Mouse (Mus musculus) liver, adult (tissue): ENCODE results near the gene Krt18.

Experiments
- GATA4 ChIP-seq: IDR thresholded peaks from 2 replicates; pipeline ENCODE4 v1.6.1; 2014; ENCODE audit warnings: mild to moderate bottlenecking, low read length; ENCODE audit not compliant: insufficient replicate concordance

Gene Krt18

DNA sequence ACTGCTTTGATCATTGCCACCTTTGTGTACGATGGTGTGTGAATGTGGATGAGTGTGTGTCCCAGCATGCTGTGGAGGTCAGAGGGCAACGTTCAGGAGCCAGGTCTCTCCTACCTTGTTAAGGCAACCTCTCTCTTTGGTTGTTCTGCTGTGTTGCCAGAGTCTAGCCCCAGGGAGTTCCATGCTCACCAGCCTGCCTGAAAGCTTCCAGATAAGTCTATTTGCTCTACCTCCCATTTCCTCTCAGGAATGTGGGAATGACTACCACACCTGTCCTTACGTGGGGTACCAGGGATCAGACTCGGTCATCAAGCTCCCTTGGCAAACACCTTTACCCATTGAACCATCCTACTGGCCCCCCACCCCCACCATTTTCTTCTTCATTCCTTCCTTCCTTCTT, 12.3 kb downstream of the Krt18 start:
- TF ChIP-seq GATA4 = no peak

DNA sequence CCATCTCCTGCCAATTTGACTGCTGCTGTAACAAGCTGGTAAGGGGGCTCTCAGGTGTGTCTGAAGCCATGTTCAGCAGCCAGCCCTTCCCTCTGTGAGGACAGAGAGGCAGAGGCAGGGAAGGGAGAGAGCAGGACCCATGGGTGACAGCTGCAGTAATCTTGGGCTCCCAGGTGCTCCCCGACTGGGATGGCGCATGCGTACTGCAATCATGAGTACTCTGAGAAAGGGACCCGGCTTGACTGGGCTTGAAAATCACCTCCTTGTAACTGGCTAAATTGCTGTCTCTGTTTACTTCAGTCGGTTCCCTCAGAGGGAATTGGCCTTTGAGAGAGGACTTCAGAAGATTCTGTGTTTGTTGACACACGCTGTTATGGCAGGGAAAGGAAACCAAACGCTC, 14.0 kb downstream of the Krt18 start:
- TF ChIP-seq GATA4 = no peak

DNA sequence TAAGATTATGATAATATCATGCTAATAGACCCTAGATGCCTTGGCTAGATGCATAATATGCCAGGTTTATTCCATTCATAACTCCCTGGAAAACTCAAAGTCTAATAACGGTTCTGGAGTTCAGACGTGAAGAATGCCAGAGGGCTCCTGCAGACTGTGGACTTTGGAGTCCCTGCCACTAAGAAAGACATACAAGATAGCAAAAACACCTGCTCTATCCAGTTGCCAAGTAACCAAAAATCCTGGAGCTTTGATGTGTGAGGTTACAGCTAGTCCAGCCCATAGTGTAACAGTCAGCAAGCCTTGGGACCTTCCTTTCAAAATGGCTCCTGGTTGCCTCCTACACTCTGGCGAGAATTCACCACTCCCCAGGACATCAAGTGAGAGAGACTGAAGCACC, 16.8 kb downstream of the Krt18 start:
- TF ChIP-seq GATA4 = no peak

DNA sequence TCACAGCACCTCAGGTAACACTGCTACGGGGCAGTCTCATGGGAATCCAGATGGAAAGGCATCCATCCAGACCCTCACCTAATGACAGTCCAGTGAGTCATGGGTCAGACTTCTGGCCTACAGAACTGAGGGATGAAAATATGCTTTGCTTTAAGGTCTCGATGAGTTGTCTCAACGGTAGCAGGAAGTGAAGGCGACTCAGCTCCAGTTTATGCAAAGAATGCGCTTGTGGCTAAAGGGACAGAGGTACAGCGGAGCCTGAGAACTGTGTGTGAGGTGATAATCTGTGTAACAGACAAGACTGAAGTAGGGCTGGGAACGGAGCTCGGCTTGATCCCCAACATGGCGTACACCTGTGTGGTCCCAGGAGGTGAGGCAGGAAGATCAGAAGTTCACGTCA, 17.7 kb downstream of the Krt18 start:
- no peak for TF ChIP-seq GATA4

DNA sequence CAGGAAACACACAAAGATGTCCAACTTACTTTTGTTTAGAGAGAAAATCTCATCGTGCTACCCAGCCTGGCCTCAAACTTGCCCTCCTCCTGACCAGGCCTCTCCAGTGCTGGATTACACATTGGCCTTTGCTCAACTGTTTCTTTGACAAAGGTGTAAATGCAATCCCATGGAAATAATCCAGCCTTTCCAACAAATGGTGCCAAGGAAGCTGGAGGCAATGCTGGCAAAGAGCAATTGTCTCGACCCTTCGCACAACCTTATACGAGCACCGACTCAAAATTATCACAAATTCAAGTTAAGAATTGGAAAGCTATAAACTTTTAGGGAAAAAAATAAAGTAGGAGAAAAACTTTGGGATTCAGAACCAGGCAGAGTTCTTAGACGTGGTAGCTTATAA, 20.0 kb downstream of the Krt18 start:
- TF ChIP-seq GATA4 = no peak

DNA sequence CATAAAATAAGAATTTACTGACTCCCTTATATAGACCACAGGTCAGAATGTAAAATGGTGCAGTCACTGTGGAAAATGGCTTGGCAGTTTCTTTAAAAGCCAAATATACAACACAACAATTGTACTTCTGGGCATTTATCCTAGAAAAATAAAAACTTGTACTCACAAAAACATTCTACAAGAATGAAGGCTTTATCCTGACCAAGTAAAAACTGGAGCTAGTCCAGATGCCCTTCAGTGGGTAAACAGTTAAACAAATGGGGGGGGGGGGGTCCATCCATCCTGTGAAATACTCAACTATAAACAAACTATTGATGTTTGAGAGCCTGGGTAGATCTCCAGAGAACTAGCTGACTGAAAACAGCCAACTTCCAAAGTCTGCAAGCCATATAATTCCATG, 21.9 kb downstream of the Krt18 start:
- TF ChIP-seq GATA4 = no peak

DNA sequence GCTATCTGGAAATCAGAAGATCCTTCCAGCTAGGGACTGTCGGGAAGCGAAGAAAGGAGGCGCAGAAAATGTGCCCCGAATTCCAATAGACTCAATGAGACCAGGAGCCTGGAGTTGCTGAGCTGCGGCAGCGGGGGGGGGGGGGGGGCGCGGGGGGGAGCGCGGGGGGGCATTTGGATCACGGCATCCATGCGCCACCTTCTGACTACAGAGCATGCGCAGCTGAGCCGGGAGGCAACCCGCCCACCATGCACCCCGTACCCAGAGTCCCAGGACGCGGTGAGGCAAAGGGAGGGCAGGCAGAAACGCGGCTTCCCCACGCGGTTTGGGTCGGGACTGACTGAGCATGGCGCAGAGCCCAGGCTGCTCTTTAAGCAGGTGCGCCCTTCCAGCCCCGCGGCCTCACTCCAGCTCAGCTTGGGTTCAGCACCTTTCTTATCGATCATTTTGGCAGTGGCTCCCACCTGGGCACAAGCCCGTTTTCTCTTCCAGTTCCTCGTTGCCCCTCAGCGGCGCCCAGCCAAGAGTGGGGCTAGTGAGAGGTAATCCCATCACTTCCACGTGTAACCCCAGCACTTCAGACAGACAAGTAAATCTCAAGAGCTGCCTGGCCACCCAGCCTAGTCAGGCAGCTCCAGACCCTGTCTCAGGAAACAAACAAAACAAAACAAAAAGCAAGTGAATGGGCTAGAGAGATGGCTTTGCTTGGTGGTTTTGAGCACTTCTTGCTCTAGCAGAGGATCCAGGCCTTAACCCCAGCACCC, 24.1 kb downstream of the Krt18 start:
- TF ChIP-seq GATA4 = no peak

DNA sequence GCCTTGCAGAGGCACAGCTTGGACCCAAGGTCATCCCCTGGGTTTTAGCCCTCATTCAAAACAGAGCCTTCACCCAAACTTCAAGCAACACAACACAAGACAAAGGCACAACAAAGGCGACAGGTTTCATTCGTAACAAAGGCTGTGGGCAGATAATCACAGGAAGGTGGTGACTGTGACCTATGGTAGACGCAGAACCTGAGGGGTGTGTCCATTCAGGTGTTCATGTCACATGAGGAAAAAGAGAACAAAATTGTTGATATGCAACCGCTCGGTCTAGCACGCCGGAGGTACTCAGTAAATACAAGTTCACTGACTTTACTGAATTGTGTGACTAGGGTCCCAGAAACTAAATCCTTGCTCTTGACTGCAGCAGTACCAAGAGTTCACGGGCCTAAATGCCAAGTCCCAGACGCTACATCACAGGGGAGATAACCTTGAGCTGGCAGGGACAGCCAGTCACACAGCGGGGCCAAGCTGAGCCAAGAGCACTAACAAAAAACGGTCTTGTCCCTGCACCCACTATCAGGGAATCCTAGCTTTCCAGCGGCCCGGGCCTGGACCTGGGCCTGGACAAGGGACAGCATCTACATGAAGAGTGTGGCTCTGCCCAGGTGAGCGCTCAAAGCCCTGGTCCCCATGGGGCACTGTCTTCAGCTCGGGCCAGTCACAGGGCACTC, 28.7 kb downstream of the Krt18 start:
- TF ChIP-seq GATA4 = no peak

DNA sequence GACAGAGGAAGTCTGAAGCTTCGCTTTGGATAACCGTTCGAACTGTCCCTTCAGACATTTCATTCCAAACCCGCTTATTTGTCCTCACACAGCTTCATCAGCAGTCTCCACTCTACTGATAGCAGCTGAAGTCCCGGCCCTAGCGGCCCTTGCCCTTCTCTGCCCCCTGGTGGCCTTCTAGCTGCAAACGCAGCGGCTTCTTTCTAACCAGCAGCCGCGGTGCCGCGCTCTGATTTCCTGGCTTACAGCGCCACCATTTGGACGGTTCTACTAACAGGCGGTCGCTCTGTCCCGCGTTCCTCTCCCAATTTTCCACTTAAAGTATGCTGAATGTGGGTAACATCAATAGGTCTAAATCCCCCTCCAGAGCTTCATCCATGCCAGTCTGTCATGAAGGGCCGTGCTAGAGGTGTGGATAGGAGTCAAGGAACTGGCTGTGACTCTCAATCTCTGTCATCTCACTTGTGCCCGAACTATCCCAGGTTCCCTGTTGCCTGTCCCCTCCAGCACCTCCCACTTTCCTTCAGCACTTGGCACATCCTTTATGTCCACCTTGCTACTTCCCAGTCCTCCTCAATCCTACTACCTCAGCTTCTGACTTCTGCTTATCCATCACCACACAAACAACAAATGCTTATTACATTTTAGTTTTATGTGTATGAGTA, 37.8 kb downstream of the Krt18 start:
- peak; percentile 57; the same call in 1 of the 2 replicates for TF ChIP-seq GATA4

DNA sequence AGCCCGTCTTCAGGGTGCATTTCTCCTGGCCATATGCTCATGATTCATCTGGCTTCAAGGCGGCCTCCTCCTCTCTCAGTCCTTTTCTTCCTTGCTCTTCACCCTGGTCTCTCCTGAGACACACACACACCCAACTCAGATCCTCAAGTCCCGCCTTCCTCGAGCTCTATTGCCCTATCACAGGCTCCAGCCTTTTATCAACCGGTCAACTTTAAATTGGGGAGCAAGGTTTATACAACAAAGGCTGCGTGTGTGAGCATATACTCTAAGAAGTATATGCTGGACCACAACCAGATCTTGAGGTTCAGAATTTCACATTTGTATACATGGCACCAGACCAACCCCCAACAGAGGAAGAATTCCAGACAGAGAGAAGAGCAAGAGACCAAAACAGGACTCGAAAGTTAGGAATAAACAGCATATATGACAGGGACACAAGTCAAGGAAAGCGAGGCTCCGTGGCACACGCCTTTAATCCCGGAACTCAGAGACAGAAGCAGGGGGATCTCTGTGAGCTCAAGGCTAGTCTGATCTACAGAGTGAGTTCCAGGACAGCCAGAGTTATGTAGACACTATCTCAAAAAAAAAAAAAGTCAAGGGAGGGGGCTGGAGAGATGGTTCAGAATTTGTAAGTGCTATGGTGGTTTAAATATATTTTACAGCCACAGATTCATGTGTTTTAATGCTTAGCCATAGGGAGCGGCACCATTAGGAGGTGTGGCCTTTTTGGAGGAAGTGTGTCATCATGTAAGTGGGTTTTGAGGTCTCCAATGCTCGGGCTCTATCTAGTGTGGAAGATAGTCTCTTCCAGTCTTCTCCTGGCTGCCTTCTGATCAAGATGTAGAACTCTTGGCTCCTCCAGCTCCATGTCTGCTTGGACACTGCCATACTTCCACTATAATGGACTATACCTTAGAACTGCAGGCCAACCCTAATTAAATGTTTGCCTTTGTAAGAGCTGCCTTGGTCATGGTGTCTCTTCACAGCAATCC, 42.8 kb downstream of the Krt18 start:
- no peak for TF ChIP-seq GATA4

DNA sequence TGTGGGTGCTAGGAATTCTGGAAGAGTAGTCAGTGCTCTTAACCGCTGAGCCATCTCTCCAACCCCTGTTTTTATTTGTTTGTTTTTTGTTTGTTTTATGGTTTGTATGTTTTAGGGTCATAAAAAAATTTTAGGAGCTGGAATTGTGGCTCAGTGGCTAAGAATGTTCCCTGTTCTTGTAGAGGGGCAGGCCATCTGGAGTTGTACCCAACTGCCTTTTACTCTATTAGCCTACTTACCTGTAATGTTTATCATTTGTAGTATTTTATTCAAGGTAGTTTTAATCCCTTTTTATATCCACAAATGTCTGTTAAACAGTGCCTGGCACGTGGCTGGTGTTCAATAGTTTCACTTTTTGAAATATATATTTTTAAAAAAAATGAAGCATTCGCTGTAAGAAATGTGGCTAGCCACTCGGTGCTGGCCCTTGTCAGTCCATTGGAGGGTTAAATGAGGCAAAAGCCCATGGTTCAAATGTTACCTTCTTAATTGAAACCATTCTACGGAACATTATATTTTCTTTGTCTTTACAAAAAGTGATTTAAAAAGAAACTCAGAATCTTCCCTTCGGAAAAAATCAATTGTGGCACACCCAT, 45.1 kb downstream of the Krt18 start:
- no peak for TF ChIP-seq GATA4

DNA sequence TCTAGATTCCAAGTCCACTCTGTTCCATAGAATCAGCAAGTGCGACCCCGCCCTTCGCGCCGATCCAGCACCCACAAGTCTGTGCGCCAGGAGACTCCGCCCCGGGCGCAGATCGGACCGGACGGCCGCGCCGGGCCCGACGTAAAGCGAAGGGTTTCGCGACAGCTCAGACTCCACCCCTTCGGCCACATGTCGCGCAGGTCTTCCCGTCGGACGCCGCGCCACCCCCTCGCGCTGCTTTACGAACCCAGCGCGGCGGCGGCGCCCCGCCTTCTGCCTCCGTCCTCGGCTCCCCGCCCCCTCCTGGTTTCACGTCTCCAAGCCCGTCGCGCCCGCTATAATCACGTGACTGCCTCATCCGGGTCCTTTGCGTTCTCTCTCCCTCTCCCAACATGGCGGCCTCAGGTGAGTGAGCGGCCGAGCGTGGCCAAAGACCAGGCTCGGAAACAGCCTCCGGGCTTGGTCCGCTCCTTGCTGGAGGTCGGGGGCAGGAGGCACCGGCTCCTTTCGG, 45.6 kb downstream of the Krt18 start, which contains the start of gene Eif4b:
Gene Eif4b (plus strand): TSS at position 215 of the 511 bp plus-strand sequence.
- peak; percentile 47; the same call in 1 of the 2 replicates for TF ChIP-seq GATA4

DNA sequence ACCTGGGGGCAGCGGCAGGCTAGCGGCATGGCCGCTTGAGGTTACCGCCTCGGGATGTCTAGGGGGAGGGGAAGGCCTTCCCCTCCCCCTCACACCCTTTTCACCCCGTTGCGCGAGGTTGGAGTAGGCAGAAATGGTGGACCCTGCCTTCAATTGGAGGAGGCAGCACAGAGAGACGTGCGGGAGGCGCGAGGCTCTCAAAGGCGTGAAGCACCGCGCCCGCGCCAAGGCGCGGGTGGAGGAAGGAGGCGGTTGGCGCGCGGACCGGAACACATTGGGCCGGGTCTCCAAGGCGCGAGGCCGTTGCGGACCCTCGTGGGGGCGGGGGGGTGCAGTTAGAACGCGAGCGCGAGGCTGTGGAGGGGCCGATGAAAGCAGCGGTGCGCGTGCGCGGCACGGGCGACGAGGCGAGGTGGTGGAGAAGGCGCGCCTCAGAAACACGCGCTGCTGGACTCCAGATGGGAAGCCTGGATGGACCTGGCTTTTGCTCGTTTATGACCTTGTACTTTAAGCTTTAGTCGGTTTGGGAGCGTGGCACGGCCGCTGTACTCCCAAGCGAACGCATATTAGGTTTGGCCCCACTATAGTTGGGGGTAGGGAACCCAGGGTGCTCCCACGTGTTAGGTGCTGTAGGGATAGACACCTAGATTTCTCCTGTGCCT, 46.2 kb downstream of the Krt18 start:
- TF ChIP-seq GATA4 = no peak; the same call in 1 of the 2 replicates
